ENCODE assay signal across 10 mouse cellular contexts in genomic region chr9:101037396-101037795, GRCm38 (mm10). TPM values are rescaled to one million over a fixed set of nuclear protein-coding genes. Genes with fewer than 3 reads are reported as not detected.
DNase-seq lines count a peak whose midpoint lies in the region; ATAC-seq lines count a peak whose summit lies in the region.
"Had no signal": no experiment of that assay in that cellular context is flagged by ENCODE, and none has a peak within 500 bp of the region (broad histone marks: within the 10 kb centered on the region; RNA-seq: fewer than 3 reads in every experiment).

No protein-coding gene starts in this region.

- peak; percentile 6 to 10 for DNase-seq in heart, postnatal 14 days
- peak; percentile 70 to 80 for DNase-seq in kidney, postnatal 36 days
- peak; percentile 54 for DNase-seq in lung, postnatal 10 days
- DNase-seq in frontal cortex, postnatal 36 days (ENCODE audit: low spot score in 2 of 2), result no peak
- DNase-seq in thymus, postnatal 10 days (ENCODE audit: low spot score in 2 of 2), result no peak
- DNase-seq in retina, embryonic 14.5 days (ENCODE audit: low spot score), result no peak
- DNase-seq: embryo, embryonic 11 days; gastrocnemius, postnatal 14 days; spleen, adult 18-20 months had no signal

- intact Hi-C loops in heart, postnatal 14 days (cut with DNase I), result no loop called here

- peak; percentile 34 for ATAC-seq in granulocyte monocyte progenitor cell, adult 5-6 weeks (replicated peaks; ENCODE audit: poor library complexity, severe bottlenecking)

RNA-seq across cellular contexts. Expression of gene Pccb, which starts 2.7 kb away (rescaled TPM):
- total RNA-seq in granulocyte monocyte progenitor cell, adult 5-6 weeks (2014; fragmentation: Nextera tagmentation), result 17.9 and 18.7 TPM in 2 replicates
- 15.6 and 21.4 TPM in 2 replicates for total RNA-seq in granulocyte monocyte progenitor cell, adult 5-6 weeks (2017)
- 10 to 100 TPM; 89.0 to 93.4 TPM for total RNA-seq in heart, postnatal 14 days (2021)

RNA-seq across cellular contexts. Expression of gene Msl2, which starts 36.5 kb away (rescaled TPM):
- 55.3 and 55.8 TPM in 2 replicates for total RNA-seq in granulocyte monocyte progenitor cell, adult 5-6 weeks (2014; fragmentation: Nextera tagmentation)
- total RNA-seq in granulocyte monocyte progenitor cell, adult 5-6 weeks (2017), result 38.0 and 47.4 TPM in 2 replicates
- 10 to 100 TPM; 33.6 to 34.1 TPM for total RNA-seq in heart, postnatal 14 days (2021)

Comparison
In these comparisons a context has a peak if more than half of its experiments do, and no peak if none do; other contexts are left out.
1. DNase-seq: peak in heart, postnatal 14 days (2 of 2), kidney, postnatal 36 days (2 of 2) and lung, postnatal 10 days (single experiment); none in frontal cortex, postnatal 36 days (0 of 2), thymus, postnatal 10 days (0 of 2) and retina, embryonic 14.5 days (single experiment).
2. RNA of gene Pccb, which starts 2.7 kb away (total RNA-seq): 89.0 to 93.4 TPM in heart, postnatal 14 days; 15.6 to 21.4 TPM in granulocyte monocyte progenitor cell, adult 5-6 weeks; every median in the first group is over 4 times any median in the second.